Mouse (Mus musculus) limb, embryonic 15.5 days (tissue): ENCODE results near the gene Ints13. TPM values are rescaled to one million over a fixed set of nuclear protein-coding genes. Genes with fewer than 3 reads are reported as not detected.
A peak's percentile ranks its signal among the peaks of the same experiment; 100 is the strongest.
"Not testable (repeated sequence)": the region's sequence is repeated elsewhere in the genome, so short reads cannot be mapped to it uniquely, and the experiment has no call there.

Source experiments
- ATAC-seq: fragments of 200-750 bp; cut with Nextera tagmentation; 2 replicates; pipeline ENCODE4 v1.8.0; 2017; ENCODE audit warnings: low read depth, moderate TSS enrichment; ENCODE audit not compliant: insufficient number of reproducible peaks, low FRiP score, low TSS enrichment
- H3K27ac ChIP-seq: fragments of 300-500 bp; sonication (generic); 2 replicates; pipeline ENCODE4 v1.5.1; 2015; ENCODE audit warnings: moderate library complexity, mild to moderate bottlenecking, inconsistent platforms
- H3K27me3 ChIP-seq: fragments of 300-500 bp; sonication (generic); 2 replicates; pipeline ENCODE4 v1.6.1; 2015; ENCODE audit warnings: inconsistent platforms
- H3K36me3 ChIP-seq: fragments of 300-500 bp; sonication (generic); 2 replicates; pipeline ENCODE4 v1.6.1; 2015; ENCODE audit warnings: inconsistent platforms
- H3K4me1 ChIP-seq: fragments of 300-500 bp; sonication (generic); 2 replicates; pipeline ENCODE4 v1.6.1; 2015; ENCODE audit warnings: inconsistent platforms
- H3K4me2 ChIP-seq: fragments of 300-500 bp; sonication (generic); 2 replicates; pipeline ENCODE4 v1.6.1; 2015; ENCODE audit warnings: mild to moderate bottlenecking, inconsistent platforms
- H3K4me3 ChIP-seq: fragments of 300-500 bp; sonication (generic); 2 replicates; pipeline ENCODE4 v1.5.1; 2015; ENCODE audit warnings: mild to moderate bottlenecking, inconsistent platforms
- H3K9ac ChIP-seq: fragments of 300-500 bp; sonication (generic); 2 replicates; pipeline ENCODE4 v1.6.1; 2015; ENCODE audit warnings: inconsistent platforms
- H3K9me3 ChIP-seq: fragments of 300-500 bp; sonication (generic); 2 replicates; pipeline ENCODE4 v1.6.1; 2016; ENCODE audit warnings: inconsistent platforms
- WGBS: fragments of 180-500 bp; shearing (Covaris S2); methylation state at CpG from one replicate; pipeline ENCODE4 v1.1.7; 2015; 5-methylcytosine and 5-hydroxymethylcytosine counted together
- polyA plus RNA-seq: library from polyadenylated mRNA; unstranded; fragments of >200 nt; fragmentation: Nextera tagmentation; extraction: Ambion mirVana; gene quantifications from 2 replicates; pipeline ENCODE4 v1.2.1, GENCODE M21; 2015

Ints13 gene
- polyA plus RNA-seq, 1 experiment from 2014 or later = 62.9 TPM

- H3K27me3 ChIP-seq = no peaks in the 10 kb centered on the region
- no peak overlapping the region for H3K9ac ChIP-seq
- H3K4me3 ChIP-seq = no peak overlapping the region
- WGBS = 20% methylated on average over 2 of the region's 2 CpGs
- no peak overlapping the region for H3K4me2 ChIP-seq
- H3K9me3 ChIP-seq = no peaks in the 10 kb centered on the region
- no peak overlapping the region for H3K27ac ChIP-seq
- H3K4me1 ChIP-seq = peaks cover 19% of the 10 kb centered on the region; the same call in 1 of the 2 replicates
- peaks cover under 1% of the 10 kb centered on the region; the same call in 1 of the 2 replicates for H3K36me3 ChIP-seq
- no peak for ATAC-seq
Observed at GRCm38 (mm10) chr6:146580381-146580926, 2.8 kb upstream of the Ints13 start.

GRCm38 (mm10) chr6:146578586-146578985, 951 bp upstream of the Ints13 start:
- Histone ChIP-seq H3K36me3 (no peaks in the 10 kb centered on the region), H3K9me3 (no peaks in the 10 kb centered on the region), H3K27me3 (no peaks in the 10 kb centered on the region), H3K27ac (peak overlapping the region; percentile 99), H3K4me1 (peaks cover 19% of the 10 kb centered on the region; the same call in 1 of the 2 replicates), H3K4me2 (peak overlapping the region; percentile 57), H3K4me3 (peak overlapping the region; percentile 88), H3K9ac (peak overlapping the region; percentile 86)
- no peak for ATAC-seq
- 5% methylated on average over 7 of the region's 7 CpGs for WGBS

- 0% methylated on average over 22 of the region's 22 CpGs for WGBS
- peak; percentile 47 for ATAC-seq
- Histone ChIP-seq H3K27me3 (no peaks in the 10 kb centered on the region), H3K4me1 (peaks cover 19% of the 10 kb centered on the region; the same call in 1 of the 2 replicates), H3K4me2 (peak overlapping the region; percentile 57), H3K9ac (peak overlapping the region; percentile 86), H3K9me3 (no peaks in the 10 kb centered on the region), H3K27ac (peak overlapping the region; percentile 99), H3K4me3 (peak overlapping the region; percentile 88), H3K36me3 (no peaks in the 10 kb centered on the region)
Observed at GRCm38 (mm10) chr6:146578111-146578531, 486 bp upstream of the Ints13 start.

- WGBS = under 1% methylated on average over 13 of the region's 13 CpGs
- Histone ChIP-seq H3K36me3 (no peaks in the 10 kb centered on the region), H3K4me1 (peaks cover 19% of the 10 kb centered on the region; the same call in 1 of the 2 replicates), H3K9me3 (no peaks in the 10 kb centered on the region), H3K9ac (peak within 1 kb of the TSS; percentile 86), H3K27me3 (no peaks in the 10 kb centered on the region), H3K27ac (peak within 1 kb of the TSS; percentile 99), H3K4me3 (peak within 1 kb of the TSS; percentile 88), H3K4me2 (peak within 1 kb of the TSS; percentile 66)
- ATAC-seq = no peak
Observed at GRCm38 (mm10) chr6:146576903-146577302, 732 bp downstream of the Ints13 start, which contains the start of gene Fgfr1op2. Fgfr1op2 (plus strand) TSS chr6:146577203.

GRCm38 (mm10) chr6:146572073-146572472, 5.6 kb downstream of the Ints13 start:
- ATAC-seq = no peak
- Histone ChIP-seq H3K4me1 (peaks cover 11% of the 10 kb centered on the region; the same call in 1 of the 2 replicates), H3K27me3 (no peaks in the 10 kb centered on the region), H3K9ac (no peak overlapping the region), H3K27ac (no peak overlapping the region), H3K4me3 (no peak overlapping the region), H3K36me3 (0 out of 2 replicates have a peak, but pooled peaks cover 10% of the 10 kb centered on the region), H3K4me2 (no peak overlapping the region), H3K9me3 (no peaks in the 10 kb centered on the region)

- H3K4me1 ChIP-seq, H3K27me3 ChIP-seq, H3K4me3 ChIP-seq, H3K27ac ChIP-seq, H3K4me2 ChIP-seq, H3K9ac ChIP-seq, ATAC-seq, H3K9me3 ChIP-seq: not testable (repeated sequence)
- H3K36me3 ChIP-seq = peaks cover 47% of the 10 kb centered on the region
- 90% methylated on average over 1 of the region's 1 CpGs for WGBS
Observed at GRCm38 (mm10) chr6:146562461-146562860, 15.2 kb downstream of the Ints13 start.

- no peaks in the 10 kb centered on the region for H3K4me1 ChIP-seq
Observed at GRCm38 (mm10) chr6:146551326-146551725, 26.3 kb downstream of the Ints13 start.

GRCm38 (mm10) chr6:146550421-146550820, 27.2 kb downstream of the Ints13 start:
- H3K4me1 ChIP-seq = no peaks in the 10 kb centered on the region
- no peak overlapping the region for H3K4me3 ChIP-seq
- no peaks in the 10 kb centered on the region for H3K27me3 ChIP-seq
- WGBS = 80% methylated on average over 2 of the region's 2 CpGs
- H3K9ac ChIP-seq = no peak overlapping the region
- no peak for ATAC-seq
- no peak overlapping the region for H3K4me2 ChIP-seq
- peaks cover 62% of the 10 kb centered on the region for H3K36me3 ChIP-seq
- H3K9me3 ChIP-seq = no peaks in the 10 kb centered on the region
- no peak overlapping the region for H3K27ac ChIP-seq

More at GRCm38 (mm10) chr6:146551326-146551725, 26.3 kb downstream of the Ints13 start:
- no peak overlapping the region for H3K27ac ChIP-seq
- peaks cover 66% of the 10 kb centered on the region for H3K36me3 ChIP-seq
- no peaks in the 10 kb centered on the region for H3K27me3 ChIP-seq
- ATAC-seq = no peak
- no peak overlapping the region for H3K9ac ChIP-seq
- no peaks in the 10 kb centered on the region for H3K9me3 ChIP-seq
- no peak overlapping the region for H3K4me3 ChIP-seq
- H3K4me2 ChIP-seq = no peak overlapping the region

GRCm38 (mm10) chr6:146545289-146545865, 32.3 kb downstream of the Ints13 start:
- no peak for ATAC-seq
- H3K36me3 ChIP-seq = peaks cover 30% of the 10 kb centered on the region
- H3K27ac ChIP-seq = no peak overlapping the region
- H3K9me3 ChIP-seq = no peaks in the 10 kb centered on the region
- no peaks in the 10 kb centered on the region for H3K4me1 ChIP-seq
- 78% methylated on average over 5 of the region's 5 CpGs for WGBS
- H3K9ac ChIP-seq = no peak overlapping the region
- H3K4me2 ChIP-seq = no peak overlapping the region
- H3K4me3 ChIP-seq = no peak overlapping the region
- H3K27me3 ChIP-seq = no peaks in the 10 kb centered on the region

GRCm38 (mm10) chr6:146544622-146545021, 33.0 kb downstream of the Ints13 start:
- H3K4me1 ChIP-seq = no peaks in the 10 kb centered on the region
- H3K9me3 ChIP-seq = no peaks in the 10 kb centered on the region
- no peak overlapping the region for H3K4me2 ChIP-seq
- H3K36me3 ChIP-seq = peaks cover 25% of the 10 kb centered on the region
- H3K9ac ChIP-seq = no peak overlapping the region
- H3K27me3 ChIP-seq = no peaks in the 10 kb centered on the region
- H3K4me3 ChIP-seq = no peak overlapping the region
- ATAC-seq = no peak
- 85% methylated on average over 1 of the region's 1 CpGs for WGBS
- H3K27ac ChIP-seq = no peak overlapping the region

- WGBS = 80% methylated on average over 3 of the region's 3 CpGs
- Histone ChIP-seq H3K36me3 (no peaks in the 10 kb centered on the region), H3K9ac (no peak overlapping the region), H3K27me3 (no peaks in the 10 kb centered on the region), H3K9me3 (no peaks in the 10 kb centered on the region), H3K27ac (no peak overlapping the region), H3K4me3 (no peak overlapping the region), H3K4me2 (no peak overlapping the region), H3K4me1 (no peaks in the 10 kb centered on the region)
- ATAC-seq = no peak
Observed at GRCm38 (mm10) chr6:146540386-146540785, 37.2 kb downstream of the Ints13 start.

- H3K4me2 ChIP-seq = no peak overlapping the region
- H3K36me3 ChIP-seq = no peaks in the 10 kb centered on the region
- no peaks in the 10 kb centered on the region for H3K27me3 ChIP-seq
- ATAC-seq = no peak
- H3K4me1 ChIP-seq = no peaks in the 10 kb centered on the region
- no peak overlapping the region for H3K27ac ChIP-seq
- H3K4me3 ChIP-seq = no peak overlapping the region
- no peaks in the 10 kb centered on the region for H3K9me3 ChIP-seq
- 57% methylated on average over 4 of the region's 4 CpGs for whole genome bisulfite sequencing
- H3K9ac ChIP-seq = no peak overlapping the region
Observed at GRCm38 (mm10) chr6:146538661-146539060, 39.0 kb downstream of the Ints13 start.
